Mouse (Mus musculus): ENCODE measurements around the gene Col25a1.

Col25a1 gene

DNA sequence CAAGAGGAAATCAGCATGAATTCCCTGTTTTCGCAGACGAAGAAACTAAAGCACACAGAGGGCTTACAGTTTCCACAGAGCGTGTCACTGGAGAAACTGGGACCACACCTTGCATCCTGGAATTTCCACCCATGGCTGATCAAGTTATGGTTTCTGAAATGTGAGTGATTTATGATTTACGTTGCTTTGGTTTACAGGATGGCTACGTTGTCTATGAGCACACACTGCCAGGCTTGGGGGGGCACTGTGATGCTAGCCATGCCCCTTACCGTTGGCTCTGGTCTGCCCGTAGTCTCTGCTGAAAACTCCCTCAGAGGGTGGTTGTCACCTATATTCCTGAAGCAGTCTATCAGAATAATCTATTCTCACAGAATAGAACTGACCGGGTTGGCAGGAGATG is at the start of gene Col25a1:
Col25a1 (plus strand) TSS at position 301 of the 400 bp plus-strand sequence.
- no peak for DNase-seq (ENCODE audit: low spot score in 2 of 2)

DNA sequence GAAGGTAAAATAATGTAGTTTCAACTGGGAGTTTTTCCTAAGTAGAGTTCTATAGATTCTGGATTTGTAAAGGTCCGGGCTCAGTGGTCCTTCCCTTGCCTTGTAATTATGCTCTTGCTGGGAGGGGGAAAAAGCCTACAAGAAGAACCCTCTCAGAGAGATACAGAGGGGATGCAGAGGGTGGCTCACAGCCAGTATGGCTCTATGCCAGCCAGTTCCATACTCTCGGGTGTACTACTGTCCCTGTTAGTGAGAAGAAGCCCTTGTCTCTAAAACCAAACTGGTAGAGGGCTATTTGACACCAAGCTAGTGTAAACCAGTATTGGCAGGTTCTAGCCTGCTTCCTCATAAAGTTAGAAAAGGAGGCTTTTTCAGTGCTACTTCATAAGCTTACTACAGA is 48.0 kb upstream of the Col25a1 start:
- DNase-seq (ENCODE audit: low spot score in 2 of 2), result no peak

DNA sequence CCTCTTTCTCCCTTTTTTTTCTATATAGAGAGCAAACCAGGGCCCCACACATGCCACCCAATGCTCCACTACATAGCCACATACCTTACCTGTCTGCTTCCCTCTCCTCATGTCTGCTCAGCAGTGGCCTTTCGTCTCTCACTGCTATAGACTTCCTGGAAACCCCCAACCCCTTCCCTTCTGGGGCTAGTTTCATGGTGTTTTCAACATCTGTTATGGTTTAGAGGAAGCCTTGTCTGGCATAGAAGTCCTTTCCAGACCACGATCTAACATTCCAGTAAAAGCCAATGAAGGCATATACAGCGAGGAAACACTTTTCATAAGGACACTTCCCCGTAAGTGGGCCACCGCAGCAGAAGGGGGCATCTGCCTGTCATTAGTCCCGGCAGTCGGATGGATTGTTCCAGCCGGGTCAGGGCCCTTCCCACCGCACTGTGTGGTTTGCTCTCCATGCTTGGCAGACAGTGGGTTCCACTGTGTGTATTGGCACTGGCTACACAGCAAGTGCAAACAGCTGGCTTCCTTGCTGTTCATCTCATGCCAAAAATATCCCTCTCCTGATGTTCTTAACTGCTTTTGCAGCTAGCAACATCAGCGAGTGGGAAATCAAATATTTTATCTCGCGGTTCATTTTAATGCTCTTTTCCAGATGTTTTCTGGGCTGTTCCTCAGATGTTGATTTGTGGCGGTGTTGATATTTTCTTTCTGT is 44.8 kb upstream of the Col25a1 start:
- no peak for DNase-seq (ENCODE audit: low spot score in 2 of 2)

DNA sequence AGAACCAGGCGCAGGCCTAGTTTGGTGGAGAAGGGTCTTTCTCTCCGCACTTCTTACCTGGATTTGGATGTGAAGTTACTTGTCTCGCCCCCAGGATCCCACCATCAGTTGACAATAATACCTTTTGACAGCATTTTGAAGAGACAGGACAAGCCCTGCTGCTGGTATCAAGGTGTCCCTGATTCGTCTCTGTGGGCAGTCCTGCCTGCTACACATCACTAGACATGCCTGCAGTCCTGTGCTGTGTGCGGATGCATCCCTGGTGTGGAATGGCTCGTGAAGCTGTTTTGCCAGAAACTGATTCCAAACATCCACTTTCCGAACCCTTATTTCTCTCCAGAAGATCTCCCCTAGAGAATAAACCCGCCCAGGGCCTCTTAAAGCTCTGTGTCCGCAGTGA is 43.8 kb upstream of the Col25a1 start:
- no peak for DNase-seq (ENCODE audit: low spot score in 2 of 2)

DNA sequence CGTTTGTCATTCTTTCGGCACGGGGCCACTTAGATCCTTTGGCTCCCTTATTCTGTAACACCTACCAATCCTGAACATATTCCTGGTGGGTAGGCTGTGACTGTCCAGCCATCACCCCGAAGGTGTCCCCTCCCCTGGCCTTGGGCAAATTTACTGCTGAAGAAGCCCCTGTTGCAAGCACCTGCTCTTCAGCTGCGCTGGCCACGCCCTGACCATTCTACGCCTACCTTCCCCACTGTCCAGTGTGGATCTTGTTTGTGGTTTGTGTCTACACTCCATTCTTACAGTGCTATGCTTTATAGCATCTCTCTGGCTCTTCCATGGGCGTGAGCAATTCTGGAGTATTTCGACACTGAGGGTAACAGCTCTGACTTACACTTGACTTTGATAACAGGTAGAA is 42.6 kb upstream of the Col25a1 start:
- DNase-seq (ENCODE audit: low spot score in 2 of 2), result no peak

DNA sequence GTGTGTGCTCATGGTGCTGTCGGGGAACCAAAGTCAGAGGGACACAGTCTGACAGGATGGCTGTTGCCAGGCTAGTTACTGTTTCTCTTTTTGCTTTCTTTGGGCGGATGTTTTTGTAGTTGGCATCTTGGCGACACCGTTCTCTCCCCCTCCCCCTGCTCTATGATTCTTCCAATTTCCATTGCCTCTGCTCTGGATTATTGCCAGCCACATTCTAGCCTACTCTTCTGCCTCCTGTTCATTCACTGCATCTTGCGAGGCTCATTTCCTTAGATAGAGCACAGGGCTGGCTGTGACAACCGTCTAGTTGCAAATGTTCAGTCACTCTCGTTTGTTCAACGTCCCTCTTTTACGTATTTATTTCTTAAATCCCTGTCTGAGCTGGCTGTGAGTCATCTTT is 40.8 kb upstream of the Col25a1 start:
- DNase-seq (ENCODE audit: low spot score in 2 of 2), result no peak

DNA sequence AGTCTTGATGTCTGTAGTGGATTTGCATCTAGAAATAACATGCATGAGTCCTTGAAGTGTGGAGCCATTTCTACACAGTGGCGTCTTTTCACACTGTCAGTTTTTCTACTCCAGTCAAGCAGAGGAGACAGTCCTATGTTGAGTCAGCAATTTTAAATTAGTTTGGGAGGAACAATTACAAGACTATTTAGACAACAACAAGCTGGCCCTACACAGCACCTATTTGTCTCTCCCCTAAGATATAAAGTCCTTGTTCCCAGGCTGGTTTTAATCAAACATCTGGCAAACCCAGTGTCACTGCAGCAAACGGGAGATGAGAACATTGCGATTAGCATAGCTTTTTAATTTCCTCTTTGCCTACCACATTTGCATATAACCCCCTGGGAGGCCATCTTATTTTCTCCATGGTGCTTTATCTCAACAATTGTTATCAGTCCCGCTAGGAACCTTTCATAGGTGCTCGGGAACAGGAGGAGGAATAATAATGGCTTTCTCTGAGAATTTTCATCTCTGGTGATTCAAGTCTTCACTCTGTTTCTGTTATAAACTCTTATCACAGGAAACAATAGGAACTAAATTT is 37.1 kb upstream of the Col25a1 start:
- no peak for DNase-seq (ENCODE audit: low spot score in 2 of 2)

DNA sequence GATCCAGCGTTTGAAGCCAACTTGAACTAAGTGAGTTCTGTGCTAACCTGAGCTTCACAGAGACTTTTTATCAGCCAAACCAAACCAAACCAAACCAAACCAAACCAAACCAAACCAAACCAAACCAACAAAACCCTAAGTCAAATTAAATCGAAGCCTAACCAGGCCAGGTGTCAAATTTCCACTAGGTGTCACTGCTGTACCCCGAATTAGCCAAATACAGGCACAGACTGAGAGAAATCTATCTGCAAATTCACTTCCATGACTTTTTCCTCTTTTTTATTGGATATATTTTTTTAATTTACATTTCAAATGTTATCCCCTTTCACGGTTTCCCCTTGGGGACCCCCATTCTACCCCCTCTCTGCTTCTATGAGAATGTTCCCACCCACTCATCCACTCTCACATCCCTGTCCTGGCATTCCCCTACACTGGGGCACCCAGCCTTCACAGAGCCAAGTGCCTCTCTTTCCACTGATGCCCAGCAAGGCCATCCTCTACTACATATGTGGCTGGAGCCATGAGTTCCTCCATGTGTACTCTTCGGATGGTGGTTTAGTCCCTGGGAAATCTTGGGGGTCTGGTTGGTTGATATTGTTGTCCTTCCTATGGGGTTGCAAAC is 36.0 kb upstream of the Col25a1 start:
- peak in 1 of 2 experiments; percentile 65 for DNase-seq (ENCODE audit: low spot score in 2 of 2)

DNA sequence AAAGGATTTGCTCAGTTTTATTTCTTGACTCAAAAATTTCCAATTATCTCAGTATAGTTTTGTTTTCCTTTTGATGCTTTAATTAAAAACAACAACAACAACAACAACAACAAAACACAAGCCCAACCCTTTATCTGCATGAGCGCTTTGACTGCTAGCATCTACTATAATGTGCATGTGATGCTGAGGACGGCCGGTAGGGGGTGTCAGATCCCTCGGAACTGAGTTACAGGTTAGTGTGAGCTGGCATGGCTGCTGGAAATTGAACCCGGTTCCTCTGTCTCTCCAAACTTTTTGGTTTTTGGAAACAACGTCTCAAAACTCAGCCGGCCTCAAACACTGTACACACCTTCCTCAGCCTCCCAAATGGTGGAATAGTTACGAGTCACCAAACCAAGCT is 27.8 kb upstream of the Col25a1 start:
- no peak for DNase-seq (ENCODE audit: low spot score in 2 of 2)

DNA sequence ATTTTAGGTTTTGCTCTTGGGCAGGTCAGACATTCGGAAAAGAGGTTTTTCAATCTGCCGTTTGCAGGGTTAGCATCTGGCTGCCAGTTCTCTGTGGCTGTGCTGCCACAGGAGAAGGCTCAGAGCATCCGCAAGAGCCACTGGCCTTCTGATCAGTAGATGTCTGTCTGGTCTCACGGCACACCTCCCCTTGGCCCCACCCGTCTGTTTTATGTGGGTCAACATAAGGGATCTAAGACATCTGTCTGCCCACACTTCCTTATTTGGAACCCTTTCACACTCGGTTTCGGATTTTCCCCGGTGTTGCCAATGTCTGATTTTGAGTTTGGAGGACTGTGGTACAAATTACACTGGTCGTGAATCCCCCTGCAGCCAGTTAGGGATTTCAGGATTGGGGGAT is 26.8 kb upstream of the Col25a1 start:
- DNase-seq (ENCODE audit: low spot score in 2 of 2), result no peak

DNA sequence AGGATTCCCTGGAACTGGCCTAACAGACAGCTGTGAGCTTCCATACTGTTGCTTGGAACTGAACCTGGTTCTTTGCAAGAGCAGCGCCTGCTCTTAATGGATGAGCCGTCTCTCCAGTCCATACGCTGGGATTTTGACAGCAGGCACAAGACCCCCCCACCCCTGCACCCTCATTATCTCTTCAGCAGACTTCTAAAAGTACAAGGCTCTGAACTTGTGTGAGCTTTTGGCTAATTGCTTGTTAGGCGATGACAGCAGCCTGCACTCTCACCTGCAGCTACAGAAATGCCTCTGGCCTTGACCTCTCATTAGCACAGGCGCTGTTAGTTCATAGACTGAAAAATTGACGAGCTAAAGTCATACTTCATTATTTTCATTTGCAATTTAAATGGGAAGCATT is 14.4 kb upstream of the Col25a1 start:
- DNase-seq (ENCODE audit: low spot score in 2 of 2), result no peak

DNA sequence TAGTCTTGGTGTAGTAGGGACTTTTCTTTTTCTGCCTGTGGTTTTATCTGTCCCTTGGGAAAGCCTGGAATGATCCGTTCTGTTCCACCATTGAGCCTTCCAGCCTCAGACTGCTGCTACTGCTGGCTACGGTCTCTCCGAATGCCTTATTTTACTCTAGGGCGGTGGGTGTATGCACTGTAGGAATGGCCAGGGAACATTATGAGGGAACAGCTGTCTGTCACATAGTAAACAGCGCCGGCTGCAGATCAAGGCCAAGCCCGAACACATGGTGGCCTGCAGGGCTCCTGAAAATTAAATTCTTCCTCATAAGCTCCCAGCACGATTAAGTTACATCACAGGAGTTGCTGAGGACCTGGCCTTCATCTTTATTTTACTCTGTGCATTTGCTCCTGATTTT is 3.5 kb upstream of the Col25a1 start:
- no peak for DNase-seq (ENCODE audit: low spot score in 2 of 2)

DNA sequence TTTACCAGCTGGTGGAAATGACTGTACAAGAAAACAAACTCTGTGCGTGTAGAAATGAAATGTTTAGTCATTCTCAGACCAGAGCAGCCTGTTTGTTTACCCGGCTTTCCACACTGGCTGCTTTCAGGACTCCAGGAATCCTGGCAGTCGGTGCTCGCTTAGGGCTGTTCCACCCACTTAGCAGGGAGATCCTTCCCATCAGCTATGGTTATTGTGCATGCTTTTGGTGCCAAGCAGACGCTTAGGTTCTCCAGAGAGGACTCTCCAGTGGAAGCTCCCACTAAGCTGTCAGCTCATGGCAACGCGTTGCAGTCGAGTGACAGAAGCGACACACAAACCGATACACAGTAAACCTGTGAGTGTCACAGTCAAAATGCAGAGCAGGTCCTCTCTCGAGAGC is 2.7 kb upstream of the Col25a1 start:
- peak in 1 of 2 experiments; percentile 22 for DNase-seq (ENCODE audit: low spot score in 2 of 2)

DNA sequence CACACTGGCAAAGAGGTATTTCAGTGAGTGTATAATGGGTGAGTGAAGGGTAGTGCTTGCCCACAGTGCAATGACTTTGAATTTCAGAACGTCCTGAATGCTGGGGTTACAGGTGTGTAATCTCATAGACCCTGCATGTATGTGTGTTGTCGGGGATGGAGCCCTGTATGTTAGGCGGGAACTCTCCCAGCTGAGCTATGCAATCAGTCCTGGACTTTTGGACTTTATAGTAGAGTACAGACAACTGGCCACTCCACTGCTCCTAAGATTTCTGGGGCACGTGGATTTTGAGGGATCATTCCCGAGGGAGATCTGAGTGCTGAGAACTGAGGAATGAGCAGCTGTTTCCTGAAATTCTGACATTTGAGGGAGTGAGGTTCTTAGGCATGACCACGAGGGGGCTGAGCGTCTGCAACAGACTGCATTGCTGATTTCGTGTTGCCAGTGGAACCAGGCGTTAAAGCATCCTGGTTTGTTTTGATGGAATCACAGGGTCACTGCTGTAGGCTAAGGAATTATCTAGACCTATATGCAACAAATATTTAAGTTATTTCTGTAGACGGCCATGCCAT is 1.6 kb upstream of the Col25a1 start:
- no peak for DNase-seq (ENCODE audit: low spot score in 2 of 2)

DNA sequence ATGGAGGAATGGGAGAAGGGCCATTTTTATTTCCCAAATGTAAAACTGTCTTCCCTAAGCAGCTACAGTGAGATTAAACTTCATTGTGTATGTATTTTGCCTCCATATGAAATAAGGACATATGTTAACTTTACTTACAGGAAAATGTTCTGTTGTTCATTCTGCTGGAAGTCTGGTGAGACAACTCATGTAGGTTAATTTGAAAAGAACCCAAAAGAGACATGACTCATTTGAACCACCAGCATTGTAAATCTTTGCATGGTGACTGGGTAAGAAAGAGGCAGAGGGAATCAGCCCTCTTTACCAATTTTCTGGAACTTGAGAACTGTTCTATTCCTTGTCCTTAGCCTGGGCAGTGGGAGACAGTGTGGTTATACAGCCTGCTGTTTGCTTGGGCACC is 5.9 kb downstream of the Col25a1 start:
- DNase-seq (ENCODE audit: low spot score in 2 of 2), result no peak

DNA sequence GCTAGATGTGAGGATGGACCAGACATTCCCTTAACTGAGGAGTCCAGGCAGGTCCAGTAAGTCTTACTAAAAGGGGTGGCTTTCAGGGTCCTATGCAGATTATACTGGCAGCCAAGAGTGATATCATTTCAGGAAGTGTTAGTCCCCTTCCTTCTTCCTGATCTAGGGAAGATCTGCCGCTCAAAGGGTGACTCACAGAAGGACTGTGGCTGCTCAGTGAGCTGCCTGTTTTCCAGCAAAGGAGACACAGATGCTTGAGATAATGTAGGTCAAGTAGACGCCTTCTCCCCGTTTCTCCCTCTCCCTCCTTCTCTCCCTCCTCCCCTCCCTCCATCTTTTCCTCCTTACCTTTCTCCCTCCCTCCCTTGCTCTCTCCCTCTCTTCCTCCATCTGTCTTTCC is 6.3 kb downstream of the Col25a1 start:
- DNase-seq (ENCODE audit: low spot score in 2 of 2), result no peak

DNA sequence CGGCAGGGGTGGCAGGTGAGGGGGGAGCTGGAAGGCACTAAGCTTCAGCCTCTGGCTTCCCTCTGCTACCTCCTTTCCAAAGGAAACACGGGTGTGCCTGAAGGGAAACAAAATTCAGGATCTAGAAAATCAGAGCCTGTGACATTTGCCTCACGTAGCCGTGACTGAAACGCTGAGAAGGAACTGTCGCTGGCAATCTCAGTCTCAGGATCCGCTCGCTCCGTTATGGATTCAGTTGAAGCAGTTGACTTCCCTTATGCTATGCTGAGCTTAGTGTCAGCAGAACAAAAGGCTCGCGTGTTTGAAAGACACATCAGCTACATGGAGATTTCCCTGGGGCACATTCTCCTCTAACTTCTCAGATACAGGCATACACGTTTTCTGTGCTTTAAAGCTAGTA is 14.6 kb downstream of the Col25a1 start:
- DNase-seq (ENCODE audit: low spot score in 2 of 2), result no peak

DNA sequence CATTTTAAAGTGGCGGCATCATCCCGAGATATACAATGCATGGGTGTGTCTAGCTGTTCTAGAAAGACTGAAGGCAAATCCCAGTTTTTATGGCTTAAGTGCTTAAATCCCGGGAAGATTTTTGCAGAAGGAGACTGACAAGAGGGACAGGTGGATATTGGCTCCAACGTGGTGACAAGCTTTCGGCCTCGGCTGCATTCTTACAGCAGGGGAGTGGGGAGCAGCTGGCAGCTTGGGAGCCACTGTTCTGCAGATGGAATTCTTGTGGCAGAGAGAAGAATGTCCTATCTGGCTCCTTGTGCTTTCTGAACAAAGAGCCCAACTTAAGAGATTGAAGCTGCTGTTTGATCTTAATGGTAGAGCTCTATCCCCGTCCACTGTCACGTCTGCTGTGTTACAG is 16.5 kb downstream of the Col25a1 start:
- DNase-seq (ENCODE audit: low spot score in 2 of 2), result no peak

DNA sequence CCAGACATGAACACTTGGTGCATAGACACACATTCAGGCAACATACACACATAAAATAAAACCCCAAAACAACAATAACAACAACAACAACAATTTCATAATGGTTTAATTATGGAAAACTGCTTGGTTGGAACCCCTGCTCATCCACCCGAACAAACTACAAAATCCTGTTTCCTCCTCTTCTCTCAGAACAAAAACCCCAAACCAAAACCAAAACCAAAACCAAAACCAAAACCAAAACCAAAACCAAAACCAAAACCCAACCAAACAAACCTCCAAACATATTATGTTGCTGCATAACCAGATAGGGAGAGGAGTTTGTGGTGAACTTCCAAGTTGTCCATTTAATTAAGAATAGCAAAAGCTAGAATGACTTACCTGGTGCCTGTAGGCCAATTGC is 17.9 kb downstream of the Col25a1 start:
- no peak for DNase-seq (ENCODE audit: low spot score in 2 of 2)

DNA sequence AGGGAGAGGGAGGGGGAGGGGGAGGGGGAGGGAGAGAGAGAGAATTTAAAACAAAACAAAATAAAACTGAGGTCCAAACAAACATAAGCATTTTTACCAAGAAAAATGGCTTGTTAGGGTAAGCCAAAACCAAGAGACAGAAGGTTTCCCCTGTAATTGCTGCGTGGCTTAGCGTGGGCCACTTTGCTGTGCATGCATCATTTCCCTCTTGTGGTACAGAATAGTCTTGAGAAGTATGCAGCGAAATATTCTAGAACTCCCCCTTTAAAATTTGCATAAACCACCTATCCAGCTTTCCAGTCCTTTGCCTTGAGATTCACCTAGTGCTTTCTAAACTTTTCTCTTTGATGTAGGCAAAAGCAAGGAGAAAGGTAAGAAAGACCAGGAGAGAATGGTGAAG is 21.8 kb downstream of the Col25a1 start:
- no peak for DNase-seq (ENCODE audit: low spot score in 2 of 2)

DNA sequence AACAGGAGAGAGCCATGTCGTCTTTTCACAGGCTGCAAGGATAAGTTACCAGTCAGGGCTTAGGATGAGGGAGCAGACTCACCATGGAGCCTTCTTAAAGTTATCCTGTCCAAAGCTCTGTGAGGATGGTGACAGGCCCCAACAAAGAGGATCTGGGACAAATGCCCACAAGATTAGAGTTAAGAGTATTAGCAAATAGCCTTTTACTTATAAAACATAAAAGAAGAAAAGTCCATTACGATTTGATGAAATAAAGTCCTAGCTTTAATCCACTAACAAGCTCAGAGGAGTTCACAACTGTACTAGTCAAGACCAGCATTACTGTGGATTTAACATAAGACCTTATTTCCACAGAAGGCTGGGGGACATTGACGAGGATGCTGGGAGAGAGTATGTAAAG is 26.2 kb downstream of the Col25a1 start:
- no peak for DNase-seq (ENCODE audit: low spot score in 2 of 2)

DNA sequence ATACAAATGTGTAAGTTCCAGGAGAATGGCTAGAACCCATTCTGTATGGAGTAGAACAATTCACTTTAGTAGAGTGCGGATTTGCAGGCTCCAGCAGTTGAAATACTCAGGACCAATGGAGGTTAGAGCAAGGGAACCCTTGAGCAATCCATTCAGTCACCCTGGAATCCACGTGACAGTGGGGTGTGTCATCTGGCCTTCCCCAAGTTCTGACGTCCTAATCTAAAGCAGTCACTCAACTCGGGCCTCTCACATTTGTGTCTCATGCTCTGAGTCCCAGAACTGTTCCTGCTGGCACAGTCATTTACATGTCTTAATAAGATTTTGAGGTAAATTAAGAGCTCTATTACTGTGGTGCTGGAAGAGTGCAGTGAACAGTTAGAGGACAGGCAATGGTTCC is 28.6 kb downstream of the Col25a1 start:
- no peak for DNase-seq (ENCODE audit: low spot score in 2 of 2)

DNA sequence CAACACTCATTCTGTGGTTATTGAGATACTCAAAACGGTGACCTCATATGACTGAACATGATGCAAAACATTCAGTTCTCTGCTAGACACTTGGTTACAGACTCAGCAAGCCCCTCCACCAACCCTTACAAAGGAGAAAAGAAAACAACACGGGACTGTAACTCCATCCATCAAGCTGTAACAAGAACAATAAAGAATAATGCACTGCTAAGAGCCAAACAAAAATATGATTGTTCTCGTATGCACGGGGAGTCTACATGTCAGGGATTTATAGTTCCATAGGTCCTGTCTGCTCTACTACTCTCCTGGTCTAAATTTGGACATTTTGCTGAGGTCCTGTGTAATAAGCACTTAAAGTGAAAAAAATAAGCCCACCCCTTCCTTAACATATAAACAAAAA is 29.6 kb downstream of the Col25a1 start:
- no peak for DNase-seq (ENCODE audit: low spot score in 2 of 2)

Measured in left cerebral cortex, adult 9 months (tissue).